ENCODE assay signal across 8 mouse cellular contexts in genomic region chr8:126593889-126594480, GRCm38 (mm10). TPM values are rescaled to one million over a fixed set of nuclear protein-coding genes. Genes with fewer than 3 reads are reported as not detected.
DNase-seq lines count a peak whose midpoint lies in the region; ATAC-seq and TF ChIP-seq lines count a peak whose summit lies in the region.

Gene Irf2bp2, minus strand, starts transcription at chr8:126593986.

- H3K27ac ChIP-seq in forebrain, embryonic 16.5 days (ENCODE audit: low read length): peak within 1 kb of the TSS; percentile 99
- peak within 1 kb of the TSS; percentile 100 for H3K27ac ChIP-seq in lung, postnatal 0 days (ENCODE audit: low read length)

- H3K9ac ChIP-seq in forebrain, embryonic 16.5 days (replicated peaks; ENCODE audit: low read depth, low read length): peak within 1 kb of the TSS; percentile 77
- H3K9ac ChIP-seq in lung, postnatal 0 days (replicated peaks; ENCODE audit: low read depth): peak within 1 kb of the TSS; percentile 99

- H3K4me3 ChIP-seq in G1E (ENCODE audit: low read depth, low read length): peak within 1 kb of the TSS; percentile 99
- H3K4me3 ChIP-seq in forebrain, embryonic 16.5 days (replicated peaks; ENCODE audit: low read length): peak within 1 kb of the TSS; percentile 81
- H3K4me3 ChIP-seq in lung, postnatal 0 days (ENCODE audit: low read depth, low read length): peak within 1 kb of the TSS; percentile 100

- WGBS in forebrain, embryonic 16.5 days: under 1% methylated on average over 48 of the region's 56 CpGs
- under 1% methylated on average over 32 of the region's 56 CpGs for WGBS in lung, postnatal 0 days

- H3K4me2 ChIP-seq in forebrain, embryonic 16.5 days (ENCODE audit: low read length): peak within 1 kb of the TSS; percentile 94
- peak within 1 kb of the TSS; percentile 90 for H3K4me2 ChIP-seq in lung, postnatal 0 days (replicated peaks; ENCODE audit: low read depth, low read length)

- no peak for TF ChIP-seq CTCF in G1E (IDR thresholded peaks at IDR 0.05; ENCODE audit: low read depth, low read length)
- TF ChIP-seq CTCF in lung, postnatal 0 days (IDR thresholded peaks at IDR 0.05): no peak

- DNase-seq in G1E (ENCODE audit: low spot score): peak; percentile 85
- DNase-seq in cerebellum, adult 11-12 months: peak; percentile 91
- peak; percentile 90 to 93 for DNase-seq in heart, postnatal 36 days
- DNase-seq in layer of hippocampus, adult 8-10 months (ENCODE audit: low spot score in 2 of 2): peak; percentile 85 to 88
- DNase-seq in lung, postnatal 0 days (ENCODE audit: low spot score): peak; percentile 98
- peak; percentile 78 for DNase-seq in ovary, postnatal 14 days (ENCODE audit: low spot score)
- DNase-seq in thymus, postnatal 14 days: peak; percentile 94

- 0 out of 2 replicates have a peak, but pooled peaks have one; percentile 3 for TF ChIP-seq EP300 in lung, postnatal 0 days (IDR thresholded peaks at IDR 0.05)

- H3K9me3 ChIP-seq in G1E (replicated peaks): no peaks in the 10 kb centered on the region
- H3K9me3 ChIP-seq in forebrain, embryonic 16.5 days (ENCODE audit: control insufficient read depth, low read length): no peaks in the 10 kb centered on the region
- no peaks in the 10 kb centered on the region for H3K9me3 ChIP-seq in lung, postnatal 0 days (ENCODE audit: low read length)

- ATAC-seq in G1E (ENCODE audit: extremely low read depth, insufficient number of reproducible peaks, low FRiP score, poor library complexity, severe bottlenecking): peak; percentile 3
- ATAC-seq in forebrain, embryonic 16.5 days: peak; percentile 66
- ATAC-seq in lung, postnatal 0 days: peak; percentile 69

- H3K27me3 ChIP-seq in G1E (ENCODE audit: insufficient read depth, low read length): no peaks in the 10 kb centered on the region
- no peaks in the 10 kb centered on the region for H3K27me3 ChIP-seq in forebrain, embryonic 16.5 days (replicated peaks; ENCODE audit: control insufficient read depth, insufficient read depth, low read length)
- H3K27me3 ChIP-seq in lung, postnatal 0 days (replicated peaks; ENCODE audit: insufficient read depth, low read length): no peaks in the 10 kb centered on the region

- H3K36me3 ChIP-seq in G1E (replicated peaks): peaks cover 33% of the 10 kb centered on the region
- H3K36me3 ChIP-seq in forebrain, embryonic 16.5 days (ENCODE audit: control insufficient read depth, insufficient read depth): no peaks in the 10 kb centered on the region
- peaks cover 9% of the 10 kb centered on the region for H3K36me3 ChIP-seq in lung, postnatal 0 days (ENCODE audit: insufficient read depth, low read length)

- H3K4me1 ChIP-seq in G1E (ENCODE audit: insufficient read depth, low read depth, low read length): peaks cover 40% of the 10 kb centered on the region
- peaks cover 46% of the 10 kb centered on the region for H3K4me1 ChIP-seq in forebrain, embryonic 16.5 days (replicated peaks; ENCODE audit: control insufficient read depth, insufficient read depth, low read length)
- H3K4me1 ChIP-seq in lung, postnatal 0 days (ENCODE audit: insufficient read depth, low read depth, low read length): peaks cover 26% of the 10 kb centered on the region

- intact Hi-C loops in heart, postnatal 36 days (cut with DNase I): loop anchor here (1.0 to 2.0 kb wide), 4 partner anchors 72 to 245 kb away; no protein-coding TSS in a partner anchor

RNA-seq across cellular contexts. Expression of gene Irf2bp2, which starts in this region (rescaled TPM):
- total RNA-seq in G1E (2014; fragmentation: Nextera tagmentation): 231 and 246 TPM in 2 replicates
- 78.9 and 81.3 TPM in 2 replicates for total RNA-seq in G1E (2017)
- polyA plus RNA-seq in G1E (2012): 101 and 106 TPM in 2 replicates
- 10.1 and 10.7 TPM in 2 replicates for polyA plus RNA-seq in forebrain, embryonic 16.5 days (2015; fragmentation: Nextera tagmentation; extraction: Ambion mirVana)
- total RNA-seq in heart, postnatal 36 days (2021): 10 to 100 TPM; 64.3 to 71.2 TPM
- 10 to 100 TPM; 53.5 to 58.0 (median 56.2) TPM for total RNA-seq in layer of hippocampus, adult 8-10 months (2022)
- polyA plus RNA-seq in lung, postnatal 0 days (2015; fragmentation: Nextera tagmentation; extraction: Ambion mirVana): 19.5 and 24.1 TPM in 2 replicates

Comparison
In these comparisons a context has a peak if more than half of its experiments do, and no peak if none do; other contexts are left out.
1. Peak in every context shown above with its lines: DNase-seq, ATAC-seq, H3K4me3 ChIP-seq and H3K27ac ChIP-seq.
2. ATAC-seq: peak in every context shown above with its lines; median percentile 69 in lung, postnatal 0 days; 66 in forebrain, embryonic 16.5 days; 3 in G1E.